Mouse (Mus musculus): Measurements from ENCODE around the gene Npas3.

Gene Npas3

GRCm38 (mm10) chr12:53295747-53296146 is 47.3 kb downstream of the Npas3 start:
- DNase-seq = no peak

- no peak for DNase-seq
These were observed 49.7 kb downstream of the Npas3 start for GRCm38 (mm10) chr12:53297946-53298840.

GRCm38 (mm10) chr12:53300964-53301363 is 52.5 kb downstream of the Npas3 start:
- peak; percentile 17 for DNase-seq

GRCm38 (mm10) chr12:53302129-53302528 is 53.7 kb downstream of the Npas3 start:
- DNase-seq = no peak

- DNase-seq = no peak
These were observed 68.2 kb downstream of the Npas3 start for GRCm38 (mm10) chr12:53316715-53317114.

- DNase-seq = no peak
These were observed 69.3 kb downstream of the Npas3 start for GRCm38 (mm10) chr12:53317801-53318200.

- DNase-seq = no peak
These were observed 72.0 kb downstream of the Npas3 start for GRCm38 (mm10) chr12:53320526-53320925.

- DNase-seq = no peak
These were observed 72.5 kb downstream of the Npas3 start for GRCm38 (mm10) chr12:53321018-53321417.

GRCm38 (mm10) chr12:53321944-53322343 is 73.5 kb downstream of the Npas3 start:
- no peak for DNase-seq

GRCm38 (mm10) chr12:53327653-53328188 is 79.2 kb downstream of the Npas3 start:
- no peak for DNase-seq

- no peak for DNase-seq
These were observed 79.8 kb downstream of the Npas3 start for GRCm38 (mm10) chr12:53328257-53328736.

GRCm38 (mm10) chr12:53330141-53330540 is 81.7 kb downstream of the Npas3 start:
- no peak for DNase-seq

GRCm38 (mm10) chr12:53331391-53331790 is 82.9 kb downstream of the Npas3 start:
- DNase-seq = no peak

GRCm38 (mm10) chr12:53331800-53332199 is 83.3 kb downstream of the Npas3 start:
- no peak for DNase-seq

GRCm38 (mm10) chr12:53333251-53333650 is 84.8 kb downstream of the Npas3 start:
- no peak for DNase-seq

GRCm38 (mm10) chr12:53338349-53338948 is 90.0 kb downstream of the Npas3 start:
- DNase-seq = no peak

GRCm38 (mm10) chr12:53342741-53343140 is 94.3 kb downstream of the Npas3 start:
- DNase-seq = no peak

- DNase-seq = no peak
These were observed 103.4 kb downstream of the Npas3 start for GRCm38 (mm10) chr12:53351860-53352259.

GRCm38 (mm10) chr12:53365751-53366150 is 117.3 kb downstream of the Npas3 start:
- no peak for DNase-seq

- DNase-seq = no peak
These were observed 136.4 kb downstream of the Npas3 start for GRCm38 (mm10) chr12:53384851-53385250.

- no peak for DNase-seq
These were observed 157.4 kb downstream of the Npas3 start for GRCm38 (mm10) chr12:53405856-53406255.

- no peak for DNase-seq
These were observed 159.3 kb downstream of the Npas3 start for GRCm38 (mm10) chr12:53407776-53408175.

GRCm38 (mm10) chr12:53409711-53410110 is 161.2 kb downstream of the Npas3 start:
- no peak for DNase-seq

GRCm38 (mm10) chr12:53410647-53411046 is 162.2 kb downstream of the Npas3 start:
- DNase-seq = no peak

All from thymus, postnatal 4 days (tissue).